19 mouse cellular contexts compared by ENCODE assay signal in genomic region chr4:65489711-65490110, GRCm38 (mm10).
DNase-seq lines count a peak whose midpoint lies in the region; ATAC-seq and TF ChIP-seq lines count a peak whose summit lies in the region.
"Had no signal": no experiment of that assay in that cellular context is flagged by ENCODE, and none has a peak within 500 bp of the region (broad histone marks: within the 10 kb centered on the region; RNA-seq: fewer than 3 reads in every experiment).

No protein-coding gene starts in this region.

- TF ChIP-seq POLR2A in cerebellum, adult 2 months (IDR thresholded peaks at IDR 0.05; ENCODE audit: borderline replicate concordance, insufficient read depth, low read length) = no peak

- no peak for TF ChIP-seq CTCF in Patski (IDR thresholded peaks at IDR 0.05)
- no peak for TF ChIP-seq CTCF in kidney, postnatal 0 days (IDR thresholded peaks at IDR 0.05; ENCODE audit: low read depth)
- TF ChIP-seq CTCF in cerebellum, adult 2 months (IDR thresholded peaks at IDR 0.05; ENCODE audit: borderline replicate concordance, insufficient read depth, low read depth, low read length) = no peak
- TF ChIP-seq CTCF in gastrocnemius, adult 2 months (IDR thresholded peaks at IDR 0.05) = no peak

- H3K27ac ChIP-seq in kidney, postnatal 0 days = no peak overlapping the region
- H3K27ac ChIP-seq in cerebellum, adult 2 months (ENCODE audit: insufficient read depth, low read length) = no peak overlapping the region
- no peak overlapping the region for H3K27ac ChIP-seq in hindbrain, embryonic 14.5 days
- no peak overlapping the region for H3K27ac ChIP-seq in gastrocnemius, adult 2 months
- H3K27ac ChIP-seq: embryonic facial prominence, embryonic 10.5 days; forebrain, embryonic 13.5 days; heart, adult 2 months; heart, embryonic 15.5 days; hindbrain, embryonic 10.5 days; hindbrain, embryonic 15.5 days had no signal

- ATAC-seq in Patski = peak; percentile 82
- peak; percentile 87 for ATAC-seq in kidney, postnatal 0 days (replicated peaks; ENCODE audit: low FRiP score, low read depth)
- no peak for ATAC-seq in hindbrain, embryonic 14.5 days (ENCODE audit: low FRiP score)
- ATAC-seq: activated CD4-positive, CD25-positive, alpha-beta regulatory T cell, adult 4 months; forebrain, embryonic 13.5 days had no signal

- no peaks in the 10 kb centered on the region for H3K27me3 ChIP-seq in Patski
- H3K27me3 ChIP-seq in kidney, postnatal 0 days (ENCODE audit: insufficient read depth, low read length) = no peaks in the 10 kb centered on the region
- no peaks in the 10 kb centered on the region for H3K27me3 ChIP-seq in cerebellum, adult 2 months (ENCODE audit: control insufficient read depth, insufficient read depth, low read length)
- H3K27me3 ChIP-seq in hindbrain, embryonic 14.5 days (ENCODE audit: control insufficient read depth, insufficient read depth, low read length) = no peaks in the 10 kb centered on the region
- H3K27me3 ChIP-seq: forebrain, embryonic 13.5 days; heart, embryonic 15.5 days; hindbrain, embryonic 15.5 days had no signal

- H3K9me3 ChIP-seq in kidney, postnatal 0 days (replicated peaks; ENCODE audit: low read length) = no peaks in the 10 kb centered on the region
- H3K9me3 ChIP-seq in hindbrain, embryonic 14.5 days (ENCODE audit: control insufficient read depth, low read length) = no peaks in the 10 kb centered on the region
- H3K9me3 ChIP-seq: embryonic facial prominence, embryonic 10.5 days; forebrain, embryonic 13.5 days; heart, embryonic 15.5 days; hindbrain, embryonic 10.5 days; hindbrain, embryonic 15.5 days had no signal

- intact Hi-C loops in gastrocnemius, adult 2 months (cut with DNase I) = no loop called here

- no peak overlapping the region for H3K4me2 ChIP-seq in kidney, postnatal 0 days (ENCODE audit: low read length)
- H3K4me2 ChIP-seq in hindbrain, embryonic 14.5 days (replicated peaks) = no peak overlapping the region
- H3K4me2 ChIP-seq: forebrain, embryonic 13.5 days; heart, embryonic 11.5 days; heart, embryonic 15.5 days; hindbrain, embryonic 15.5 days had no signal

- H3K9ac ChIP-seq in kidney, postnatal 0 days (ENCODE audit: low read depth, low read length) = no peak overlapping the region
- no peak overlapping the region for H3K9ac ChIP-seq in hindbrain, embryonic 14.5 days
- H3K9ac ChIP-seq: forebrain, embryonic 13.5 days; heart, embryonic 15.5 days; hindbrain, embryonic 15.5 days had no signal

- WGBS in kidney, postnatal 0 days = 58% methylated on average over 3 of the region's 3 CpGs
- WGBS in cerebellum, adult 2 months = 76% methylated on average over 3 of the region's 3 CpGs
- 84% methylated on average over 3 of the region's 3 CpGs for WGBS in hindbrain, embryonic 14.5 days

- DNase-seq in Patski (ENCODE audit: low read depth, low spot score) = peak; percentile 80
- peak; percentile 84 to 89 for DNase-seq in kidney, adult 8-10 months
- DNase-seq in kidney, postnatal 0 days (ENCODE audit: low spot score) = no peak
- DNase-seq in kidney, postnatal 36 days = peak; percentile 78 to 85
- DNase-seq in cerebellum, adult 2 months = no peak
- DNase-seq in hindbrain, embryonic 14.5 days (ENCODE audit: low spot score) = no peak
- no peak for DNase-seq in gastrocnemius, adult 2 months
- DNase-seq: adrenal gland, postnatal 14 days; cerebellum, adult 11-12 months; cerebellum, adult 9-11 months; cerebellum, postnatal 36 days; heart, adult 2 months had no signal

- no peak overlapping the region for H3K4me3 ChIP-seq in kidney, postnatal 0 days (replicated peaks; ENCODE audit: low read depth, low read length)
- H3K4me3 ChIP-seq in cerebellum, adult 2 months (replicated peaks; ENCODE audit: insufficient read depth, low read depth, low read length) = no peak overlapping the region
- H3K4me3 ChIP-seq in hindbrain, embryonic 14.5 days (replicated peaks; ENCODE audit: low read length) = no peak overlapping the region
- no peak overlapping the region for H3K4me3 ChIP-seq in gastrocnemius, adult 2 months
- H3K4me3 ChIP-seq: embryonic facial prominence, embryonic 10.5 days; forebrain, embryonic 13.5 days; heart, adult 2 months; heart, embryonic 15.5 days; hindbrain, embryonic 10.5 days; hindbrain, embryonic 15.5 days had no signal

- H3K4me1 ChIP-seq in kidney, postnatal 0 days (replicated peaks; ENCODE audit: insufficient read depth, low read length) = no peaks in the 10 kb centered on the region
- peaks cover 6% of the 10 kb centered on the region; the same call in 1 of the 2 replicates for H3K4me1 ChIP-seq in cerebellum, adult 2 months (ENCODE audit: control insufficient read depth, insufficient read depth, low read length)
- no peaks in the 10 kb centered on the region for H3K4me1 ChIP-seq in hindbrain, embryonic 14.5 days (replicated peaks; ENCODE audit: control insufficient read depth, insufficient read depth, low read length)
- H3K4me1 ChIP-seq: forebrain, embryonic 13.5 days; hindbrain, embryonic 15.5 days had no signal

- POLR2A ChIA-PET in Patski (lab: Charles Lee) = interaction anchor here (1.0 kb wide), 1 partner anchor 13 kb away, joined by 3 read pairs; no protein-coding TSS in a partner anchor

- no peaks in the 10 kb centered on the region for H3K36me3 ChIP-seq in kidney, postnatal 0 days (ENCODE audit: insufficient read depth, low read length)
- no peaks in the 10 kb centered on the region for H3K36me3 ChIP-seq in hindbrain, embryonic 14.5 days (replicated peaks; ENCODE audit: control insufficient read depth, insufficient read depth)
- H3K36me3 ChIP-seq: embryonic facial prominence, embryonic 10.5 days; heart, embryonic 15.5 days; hindbrain, embryonic 10.5 days; hindbrain, embryonic 15.5 days had no signal

- CTCF ChIA-PET in Patski (lab: Charles Lee) = interaction anchor here (0.7 to 1.4 kb wide), 3 partner anchors 10 to 22 kb away, joined by 3 read pairs; no protein-coding TSS in a partner anchor

- in situ Hi-C loops in Patski (cut with MboI; ENCODE audit: low pct_unique_long_range_greater_than_20kb) = loop anchor here (5.0 to 10.0 kb wide), 5 partner anchors 247 to 957 kb away; no protein-coding TSS in a partner anchor

Comparison
In these comparisons a context has a peak if more than half of its experiments do, and no peak if none do; other contexts are left out.
1. DNase-seq: peak in Patski (single experiment), kidney, adult 8-10 months (2 of 2) and kidney, postnatal 36 days (2 of 2); none in kidney, postnatal 0 days (single experiment), cerebellum, adult 2 months (0 of 2), hindbrain, embryonic 14.5 days (single experiment) and gastrocnemius, adult 2 months (single experiment).